In the genomic region with DNA sequence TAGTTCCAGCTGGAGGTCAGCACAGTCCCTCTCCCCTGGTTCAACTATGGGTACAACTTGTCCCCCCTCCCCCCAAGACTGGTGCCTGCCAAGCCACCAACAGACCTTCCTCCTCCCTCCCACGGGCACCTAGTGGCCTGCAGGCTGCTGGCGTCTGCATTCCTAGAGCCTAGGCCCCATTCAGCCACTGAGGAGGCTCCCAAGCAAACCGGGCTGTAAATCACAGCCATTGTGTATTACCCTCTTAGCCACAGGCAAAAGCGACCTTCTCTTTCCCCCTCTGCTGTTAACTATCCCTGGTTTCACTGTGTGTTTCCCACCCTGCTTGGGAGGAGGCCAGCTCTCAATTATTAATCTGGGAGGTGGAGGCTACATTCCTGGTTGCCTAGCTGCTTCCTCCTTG, we compare ENCODE assay signal across 8 mouse cellular contexts. TPM values are rescaled to one million over a fixed set of nuclear protein-coding genes. Genes with fewer than 3 reads are reported as not detected.
DNase-seq lines count a peak whose midpoint lies in the region; ATAC-seq and TF ChIP-seq lines count a peak whose summit lies in the region.

No protein-coding gene starts in this region.

- WGBS in lung, embryonic 14.5 days = 25% methylated on average over 4 of the region's 4 CpGs
- WGBS in embryonic facial prominence, embryonic 13.5 days = 12% methylated on average over 4 of the region's 4 CpGs
- WGBS in neural tube, embryonic 14.5 days = 9% methylated on average over 4 of the region's 4 CpGs

- no peak overlapping the region for H3K4me3 ChIP-seq in lung, embryonic 14.5 days (ENCODE audit: low read depth, low read length)
- no peak overlapping the region for H3K4me3 ChIP-seq in embryonic facial prominence, embryonic 13.5 days
- no peak overlapping the region for H3K4me3 ChIP-seq in neural tube, embryonic 14.5 days (ENCODE audit: low read depth, low read length)

- H3K27ac ChIP-seq in lung, embryonic 14.5 days (ENCODE audit: low read depth) = peak overlapping the region; percentile 66
- peak overlapping the region; percentile 75 for H3K27ac ChIP-seq in embryonic facial prominence, embryonic 13.5 days
- no peak overlapping the region for H3K27ac ChIP-seq in neural tube, embryonic 14.5 days (ENCODE audit: low read depth, low read length)

- no peak for TF ChIP-seq CTCF in lung, embryonic 14.5 days (IDR thresholded peaks at IDR 0.05; ENCODE audit: low read depth)

- H3K27me3 ChIP-seq in lung, embryonic 14.5 days (ENCODE audit: insufficient read depth, low read length) = no peaks in the 10 kb centered on the region
- no peaks in the 10 kb centered on the region for H3K27me3 ChIP-seq in embryonic facial prominence, embryonic 13.5 days
- H3K27me3 ChIP-seq in neural tube, embryonic 14.5 days (ENCODE audit: control insufficient read depth, insufficient read depth, low read length) = no peaks in the 10 kb centered on the region

- peaks cover 65% of the 10 kb centered on the region for H3K4me1 ChIP-seq in lung, embryonic 14.5 days (ENCODE audit: insufficient read depth)
- peaks cover 96% of the 10 kb centered on the region for H3K4me1 ChIP-seq in embryonic facial prominence, embryonic 13.5 days
- peaks cover 10% of the 10 kb centered on the region for H3K4me1 ChIP-seq in neural tube, embryonic 14.5 days (ENCODE audit: control insufficient read depth, insufficient read depth, low read length)

- H3K36me3 ChIP-seq in lung, embryonic 14.5 days (ENCODE audit: insufficient read depth) = 0 out of 2 replicates have a peak, but pooled peaks cover 3% of the 10 kb centered on the region
- no peaks in the 10 kb centered on the region for H3K36me3 ChIP-seq in embryonic facial prominence, embryonic 13.5 days
- H3K36me3 ChIP-seq in neural tube, embryonic 14.5 days (ENCODE audit: control insufficient read depth, insufficient read depth, low read length) = no peaks in the 10 kb centered on the region

- H3K9ac ChIP-seq in lung, embryonic 14.5 days = no peak overlapping the region
- peak overlapping the region; percentile 40; the same call in 1 of the 2 replicates for H3K9ac ChIP-seq in embryonic facial prominence, embryonic 13.5 days
- no peak overlapping the region for H3K9ac ChIP-seq in neural tube, embryonic 14.5 days (replicated peaks; ENCODE audit: low read depth, low read length)

- ATAC-seq in lung, embryonic 14.5 days (ENCODE audit: insufficient read depth) = no peak
- ATAC-seq in embryonic facial prominence, embryonic 13.5 days (ENCODE audit: insufficient number of reproducible peaks, insufficient read depth, low FRiP score, low TSS enrichment, low read depth) = no peak
- ATAC-seq in neural tube, embryonic 14.5 days (ENCODE audit: low read depth) = peak; percentile 60; the same call in 1 of the 2 replicates

- peak; percentile 62 for DNase-seq in lung, embryonic 14.5 days
- no peak for DNase-seq in lung, postnatal 10 days
- DNase-seq in kidney, adult 8-10 months = peak; percentile 62 to 81
- no peak for DNase-seq in cerebellum, adult 9-11 months
- DNase-seq in spleen, postnatal 10 days (ENCODE audit: low spot score in 2 of 2) = no peak
- no peak for DNase-seq in c-Kit-positive CD71-positive TER-119-positive erythroid progenitor cells, embryonic 14.5 days (ENCODE audit: low spot score)

- H3K4me2 ChIP-seq in lung, embryonic 14.5 days = peak overlapping the region; percentile 26
- 0 out of 2 replicates have a peak overlapping the region, but pooled peaks have one; percentile 10 for H3K4me2 ChIP-seq in embryonic facial prominence, embryonic 13.5 days
- H3K4me2 ChIP-seq in neural tube, embryonic 14.5 days (ENCODE audit: low read depth, low read length) = no peak overlapping the region

- H3K9me3 ChIP-seq in lung, embryonic 14.5 days (ENCODE audit: low read depth, low read length) = no peaks in the 10 kb centered on the region
- H3K9me3 ChIP-seq in embryonic facial prominence, embryonic 13.5 days = no peaks in the 10 kb centered on the region
- H3K9me3 ChIP-seq in neural tube, embryonic 14.5 days (ENCODE audit: control insufficient read depth, low read length) = no peaks in the 10 kb centered on the region

RNA-seq across cellular contexts. Expression of a gene that starts 56.3 kb away (rescaled TPM):
- 13.6 and 15.3 TPM in 2 replicates for polyA plus RNA-seq in lung, embryonic 14.5 days (2014; fragmentation: Nextera tagmentation; extraction: Ambion mirVana)
- 16.7 and 17.4 TPM in 2 replicates for polyA plus RNA-seq in embryonic facial prominence, embryonic 13.5 days (2015; fragmentation: Nextera tagmentation; extraction: Ambion mirVana)
- 1.0 and 2.2 TPM in 2 replicates for polyA plus RNA-seq in neural tube, embryonic 14.5 days (2014; fragmentation: Nextera tagmentation; extraction: Ambion mirVana)

Comparison
In these comparisons a context has a peak if more than half of its experiments do, and no peak if none do; other contexts are left out.
1. DNase-seq: peak in lung, embryonic 14.5 days (single experiment) and kidney, adult 8-10 months (2 of 2); none in lung, postnatal 10 days (single experiment), cerebellum, adult 9-11 months (single experiment), spleen, postnatal 10 days (0 of 2) and c-Kit-positive CD71-positive TER-119-positive erythroid progenitor cells, embryonic 14.5 days (single experiment).